Mouse (Mus musculus): ENCODE measurements around the gene Rbm8a2. TPM values are rescaled to one million over a fixed set of nuclear protein-coding genes. Genes with fewer than 3 reads are reported as not detected.
"Not testable (repeated sequence)": the region's sequence is repeated elsewhere in the genome, so short reads cannot be mapped to it uniquely, and the experiment has no call there.

Rbm8a2 gene
- polyA plus RNA-seq (2015; fragmentation: Nextera tagmentation; extraction: Ambion mirVana): 0.54 and 0.78 TPM in 2 replicates

- 97% methylated on average over 7 of the region's 7 CpGs for WGBS
- not testable (repeated sequence) for H3K36me3 ChIP-seq (ENCODE audit: poor library complexity, severe bottlenecking); H3K4me1 ChIP-seq; ATAC-seq; H3K4me2 ChIP-seq; H3K27ac ChIP-seq; H3K27me3 ChIP-seq; H3K9me3 ChIP-seq (replicated peaks); H3K4me3 ChIP-seq; H3K9ac ChIP-seq
Measured at GRCm38 (mm10) chr1:175979014-175979413, at the start of gene Rbm8a2. Gene Rbm8a2, minus strand, starts transcription at chr1:175979114.

GRCm38 (mm10) chr1:176028397-176028796 is 49.5 kb upstream of the Rbm8a2 start:
- H3K27me3 ChIP-seq: no peaks in the 10 kb centered on the region
- 64% methylated on average over 3 of the region's 3 CpGs for WGBS
- no peaks in the 10 kb centered on the region for H3K36me3 ChIP-seq (ENCODE audit: poor library complexity, severe bottlenecking)
- H3K4me1 ChIP-seq: no peaks in the 10 kb centered on the region
- H3K4me3 ChIP-seq: no peak overlapping the region
- H3K4me2 ChIP-seq: no peak overlapping the region
- H3K9ac ChIP-seq: no peak overlapping the region
- ATAC-seq: no peak
- H3K9me3 ChIP-seq (replicated peaks): no peaks in the 10 kb centered on the region
- no peak overlapping the region for H3K27ac ChIP-seq

GRCm38 (mm10) chr1:176024501-176024900 is 45.6 kb upstream of the Rbm8a2 start:
- H3K4me2 ChIP-seq: no peak overlapping the region
- H3K36me3 ChIP-seq (ENCODE audit: poor library complexity, severe bottlenecking): no peaks in the 10 kb centered on the region
- WGBS: 64% methylated on average over 1 of the region's 1 CpGs
- no peaks in the 10 kb centered on the region for H3K9me3 ChIP-seq (replicated peaks)
- no peak overlapping the region for H3K9ac ChIP-seq
- ATAC-seq: no peak
- no peaks in the 10 kb centered on the region for H3K4me1 ChIP-seq
- H3K27ac ChIP-seq: no peak overlapping the region
- H3K4me3 ChIP-seq: no peak overlapping the region
- H3K27me3 ChIP-seq: no peaks in the 10 kb centered on the region

GRCm38 (mm10) chr1:176018523-176018922 is 39.6 kb upstream of the Rbm8a2 start:
- H3K4me3 ChIP-seq: no peak overlapping the region
- H3K9me3 ChIP-seq (replicated peaks): no peaks in the 10 kb centered on the region
- 93% methylated on average over 3 of the region's 3 CpGs for WGBS
- no peak overlapping the region for H3K27ac ChIP-seq
- peaks cover 14% of the 10 kb centered on the region; the same call in 1 of the 2 replicates for H3K4me1 ChIP-seq
- H3K36me3 ChIP-seq (ENCODE audit: poor library complexity, severe bottlenecking): no peaks in the 10 kb centered on the region
- H3K27me3 ChIP-seq: no peaks in the 10 kb centered on the region
- no peak for ATAC-seq
- no peak overlapping the region for H3K4me2 ChIP-seq
- H3K9ac ChIP-seq: no peak overlapping the region

- no peak for ATAC-seq
- Histone ChIP-seq H3K4me1 (peaks cover 17% of the 10 kb centered on the region; the same call in 1 of the 2 replicates), H3K9me3 (replicated peaks) (no peaks in the 10 kb centered on the region), H3K27me3 (no peaks in the 10 kb centered on the region), H3K9ac (no peak overlapping the region), H3K4me2 (no peak overlapping the region), H3K27ac (no peak overlapping the region), H3K36me3 (ENCODE audit: poor library complexity, severe bottlenecking) (no peaks in the 10 kb centered on the region), H3K4me3 (no peak overlapping the region)
- WGBS: 40% methylated on average over 3 of the region's 3 CpGs
Measured at GRCm38 (mm10) chr1:176016076-176016475, 37.2 kb upstream of the Rbm8a2 start.

GRCm38 (mm10) chr1:176013497-176014268 is 34.8 kb upstream of the Rbm8a2 start:
- ATAC-seq: peak; percentile 71; the same call in 1 of the 2 replicates
- Histone ChIP-seq H3K27me3 (no peaks in the 10 kb centered on the region), H3K9ac (no peak overlapping the region), H3K4me2 (no peak overlapping the region), H3K4me1 (peaks cover 17% of the 10 kb centered on the region; the same call in 1 of the 2 replicates), H3K9me3 (replicated peaks) (no peaks in the 10 kb centered on the region), H3K36me3 (ENCODE audit: poor library complexity, severe bottlenecking) (no peaks in the 10 kb centered on the region), H3K4me3 (no peak overlapping the region), H3K27ac (peak overlapping the region; percentile 1; the same call in 1 of the 2 replicates)
- WGBS: 2% methylated on average over 3 of the region's 3 CpGs

GRCm38 (mm10) chr1:176011535-176011934 is 32.6 kb upstream of the Rbm8a2 start:
- no peak for ATAC-seq
- no peaks in the 10 kb centered on the region for H3K27me3 ChIP-seq
- no peak overlapping the region for H3K4me2 ChIP-seq
- no peak overlapping the region for H3K4me3 ChIP-seq
- H3K36me3 ChIP-seq (ENCODE audit: poor library complexity, severe bottlenecking): no peaks in the 10 kb centered on the region
- H3K9ac ChIP-seq: no peak overlapping the region
- H3K9me3 ChIP-seq (replicated peaks): no peaks in the 10 kb centered on the region
- H3K27ac ChIP-seq: no peak overlapping the region
- peaks cover 17% of the 10 kb centered on the region; the same call in 1 of the 2 replicates for H3K4me1 ChIP-seq

- ATAC-seq: no peak
- Histone ChIP-seq H3K9me3 (replicated peaks) (no peaks in the 10 kb centered on the region), H3K4me1 (peaks cover 13% of the 10 kb centered on the region; the same call in 1 of the 2 replicates), H3K27me3 (no peaks in the 10 kb centered on the region), H3K4me3 (no peak overlapping the region), H3K36me3 (ENCODE audit: poor library complexity, severe bottlenecking) (no peaks in the 10 kb centered on the region), H3K27ac (no peak overlapping the region), H3K9ac (no peak overlapping the region), H3K4me2 (no peak overlapping the region)
Measured at GRCm38 (mm10) chr1:176011072-176011471, 32.2 kb upstream of the Rbm8a2 start.

GRCm38 (mm10) chr1:176008411-176008810 is 29.5 kb upstream of the Rbm8a2 start:
- WGBS: 89% methylated on average over 2 of the region's 2 CpGs
- Histone ChIP-seq H3K9me3 (replicated peaks) (no peaks in the 10 kb centered on the region), H3K4me3 (no peak overlapping the region), H3K4me2 (no peak overlapping the region), H3K9ac (no peak overlapping the region), H3K4me1 (0 out of 2 replicates have a peak, but pooled peaks cover 2% of the 10 kb centered on the region), H3K36me3 (ENCODE audit: poor library complexity, severe bottlenecking) (no peaks in the 10 kb centered on the region), H3K27ac (no peak overlapping the region), H3K27me3 (no peaks in the 10 kb centered on the region)
- no peak for ATAC-seq

- no peak overlapping the region for H3K4me3 ChIP-seq
- 79% methylated on average over 5 of the region's 5 CpGs for WGBS
- no peak for ATAC-seq
- peaks cover 12% of the 10 kb centered on the region; the same call in 1 of the 2 replicates for H3K4me1 ChIP-seq
- no peaks in the 10 kb centered on the region for H3K9me3 ChIP-seq (replicated peaks)
- no peak overlapping the region for H3K4me2 ChIP-seq
- no peaks in the 10 kb centered on the region for H3K36me3 ChIP-seq (ENCODE audit: poor library complexity, severe bottlenecking)
- H3K27ac ChIP-seq: no peak overlapping the region
- no peak overlapping the region for H3K9ac ChIP-seq
- no peaks in the 10 kb centered on the region for H3K27me3 ChIP-seq
Measured at GRCm38 (mm10) chr1:176000599-176000998, 21.7 kb upstream of the Rbm8a2 start.

- peaks cover 12% of the 10 kb centered on the region; the same call in 1 of the 2 replicates for H3K4me1 ChIP-seq
- WGBS: 49% methylated on average over 7 of the region's 7 CpGs
- H3K27ac ChIP-seq: no peak overlapping the region
- H3K27me3 ChIP-seq: no peaks in the 10 kb centered on the region
- no peak overlapping the region for H3K9ac ChIP-seq
- no peaks in the 10 kb centered on the region for H3K9me3 ChIP-seq (replicated peaks)
- peak; percentile 43; the same call in 1 of the 2 replicates for ATAC-seq
- no peaks in the 10 kb centered on the region for H3K36me3 ChIP-seq (ENCODE audit: poor library complexity, severe bottlenecking)
- H3K4me2 ChIP-seq: no peak overlapping the region
- no peak overlapping the region for H3K4me3 ChIP-seq
Measured at GRCm38 (mm10) chr1:175997076-175997651, 18.2 kb upstream of the Rbm8a2 start.

GRCm38 (mm10) chr1:175988912-175989311 is 10.0 kb upstream of the Rbm8a2 start:
- no peak for ATAC-seq
- H3K36me3 ChIP-seq (ENCODE audit: poor library complexity, severe bottlenecking): no peaks in the 10 kb centered on the region
- H3K9ac ChIP-seq: no peak overlapping the region
- H3K4me1 ChIP-seq: no peaks in the 10 kb centered on the region
- H3K4me2 ChIP-seq: no peak overlapping the region
- no peak overlapping the region for H3K27ac ChIP-seq
- WGBS: 89% methylated on average over 4 of the region's 4 CpGs
- no peaks in the 10 kb centered on the region; the same call in 1 of the 2 replicates for H3K9me3 ChIP-seq (replicated peaks)
- no peaks in the 10 kb centered on the region for H3K27me3 ChIP-seq
- H3K4me3 ChIP-seq: no peak overlapping the region

Measured in forebrain, embryonic 13.5 days (tissue).